Mouse (Mus musculus): ENCODE results near the gene Gpx4. TPM values are rescaled to one million over a fixed set of nuclear protein-coding genes. Genes with fewer than 3 reads are reported as not detected.
A peak's percentile ranks its signal among the peaks of the same experiment; 100 is the strongest.

Gene Gpx4
- polyA plus RNA-seq, 1 experiment = 3,621 TPM

DNA sequence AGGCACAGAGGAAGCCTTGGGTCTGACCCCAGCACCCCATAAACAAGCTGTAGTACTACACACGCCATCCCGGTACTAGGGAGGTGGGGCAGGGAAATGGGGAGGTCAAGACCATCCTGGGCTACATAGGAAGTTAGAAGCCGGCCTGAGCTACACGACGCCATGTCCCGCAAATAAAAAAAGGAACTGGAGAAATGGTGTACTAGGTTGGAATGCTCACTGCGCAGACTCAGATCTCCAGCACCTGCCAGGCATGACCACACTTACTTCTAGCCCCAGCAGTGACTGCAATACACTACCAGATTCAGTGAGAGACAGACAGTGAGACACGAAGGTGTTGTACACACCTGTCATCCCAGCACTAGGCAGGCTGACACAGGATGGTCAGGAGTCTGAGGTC lies 40.5 kb downstream of the Gpx4 start:
- peaks cover 37% of the 10 kb centered on the region for H3K4me1 ChIP-seq (ENCODE audit: control insufficient read depth, insufficient read depth, insufficient read length, low read length)
- no peak overlapping the region for H3K4me3 ChIP-seq (ENCODE audit: insufficient read depth, low read depth, low read length)
- H3K27ac ChIP-seq (replicated peaks; ENCODE audit: low read depth, low read length) = peak overlapping the region; percentile 24; the same call in 1 of the 2 replicates

DNA sequence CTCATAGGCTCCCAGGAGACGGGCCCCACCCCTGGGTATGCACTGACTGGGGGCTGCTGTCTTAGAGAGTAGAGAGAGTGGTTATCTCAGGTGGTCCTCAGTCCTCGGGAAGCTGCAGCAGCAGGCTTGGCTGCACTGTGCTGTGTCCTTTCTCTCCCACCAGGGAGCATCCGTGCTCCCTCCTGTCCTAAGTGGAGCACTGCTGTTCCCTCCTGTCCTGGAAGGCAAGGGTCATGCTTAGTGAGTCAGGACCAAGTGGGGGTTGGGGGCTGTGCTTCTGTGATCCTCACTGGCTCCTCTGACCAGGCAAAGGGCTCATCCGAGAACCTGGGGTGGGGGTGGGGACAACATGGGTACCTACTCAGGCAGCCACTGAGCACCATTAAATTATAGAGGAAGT lies 42.2 kb downstream of the Gpx4 start:
- H3K4me3 ChIP-seq (ENCODE audit: insufficient read depth, low read depth, low read length) = no peak overlapping the region
- peaks cover 50% of the 10 kb centered on the region for H3K4me1 ChIP-seq (ENCODE audit: control insufficient read depth, insufficient read depth, insufficient read length, low read length)
- no peak overlapping the region for H3K27ac ChIP-seq (replicated peaks; ENCODE audit: low read depth, low read length)

- Histone ChIP-seq H3K4me1 (ENCODE audit: control insufficient read depth, insufficient read depth, insufficient read length, low read length) (peaks cover 52% of the 10 kb centered on the region), H3K4me3 (ENCODE audit: insufficient read depth, low read depth, low read length) (no peak overlapping the region), H3K27ac (replicated peaks; ENCODE audit: low read depth, low read length) (peak overlapping the region; percentile 25; the same call in 1 of the 2 replicates)
Measured at GRCm38 (mm10) chr10:80091527-80091926, 44.6 kb downstream of the Gpx4 start.

DNA sequence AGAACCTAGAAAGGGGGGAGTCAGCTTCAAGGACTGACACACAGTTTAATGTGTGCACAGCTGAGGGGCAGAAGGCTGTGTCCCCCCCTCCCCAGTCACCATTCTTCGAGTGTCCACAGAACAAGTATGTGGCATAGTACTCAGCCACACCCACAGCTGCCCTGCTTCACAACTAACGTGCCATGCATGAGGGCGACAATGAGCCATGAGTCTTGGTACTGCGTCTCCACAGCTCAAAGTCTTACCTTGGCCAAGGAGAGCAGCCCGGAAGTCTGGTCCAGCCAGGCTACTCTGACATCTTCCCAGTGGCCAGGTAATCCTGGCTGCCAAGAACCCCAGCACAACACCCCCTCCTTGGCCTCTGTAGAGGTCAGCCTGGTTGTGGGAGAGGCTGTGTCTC lies 45.7 kb downstream of the Gpx4 start:
- Histone ChIP-seq H3K27ac (replicated peaks; ENCODE audit: low read depth, low read length) (peak overlapping the region; percentile 76), H3K4me1 (ENCODE audit: control insufficient read depth, insufficient read depth, insufficient read length, low read length) (peaks cover 51% of the 10 kb centered on the region), H3K4me3 (ENCODE audit: insufficient read depth, low read depth, low read length) (no peak overlapping the region)

DNA sequence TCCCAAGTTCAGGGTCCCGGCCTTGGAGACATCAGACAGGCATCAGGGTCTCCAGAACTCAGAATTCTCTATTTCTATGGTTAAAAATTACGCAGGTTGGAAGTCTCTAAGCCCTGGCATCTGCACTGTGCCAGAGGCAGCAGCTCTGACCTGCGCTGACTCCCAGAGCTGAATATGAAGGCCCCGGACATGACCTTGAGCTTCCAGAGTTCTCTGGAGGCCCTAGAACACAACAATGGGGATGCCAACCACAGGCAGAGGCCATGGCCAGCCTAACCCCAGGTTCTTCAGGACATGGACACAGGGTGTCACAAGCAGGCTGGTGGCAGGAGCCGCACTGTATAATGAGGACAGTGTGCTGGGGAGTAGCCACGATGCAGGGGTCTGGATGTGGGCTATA lies 47.1 kb downstream of the Gpx4 start:
- H3K4me3 ChIP-seq (ENCODE audit: insufficient read depth, low read depth, low read length) = 0 out of 2 replicates have a peak overlapping the region, but pooled peaks have one; percentile 4
- peak overlapping the region; percentile 76 for H3K27ac ChIP-seq (replicated peaks; ENCODE audit: low read depth, low read length)
- H3K4me1 ChIP-seq (ENCODE audit: control insufficient read depth, insufficient read depth, insufficient read length, low read length) = peaks cover 57% of the 10 kb centered on the region

- Histone ChIP-seq H3K4me1 (ENCODE audit: control insufficient read depth, insufficient read depth, insufficient read length, low read length) (peaks cover 61% of the 10 kb centered on the region), H3K4me3 (ENCODE audit: insufficient read depth, low read depth, low read length) (no peak overlapping the region), H3K27ac (replicated peaks; ENCODE audit: low read depth, low read length) (peak overlapping the region; percentile 72)
Measured at GRCm38 (mm10) chr10:80094684-80095083, 47.7 kb downstream of the Gpx4 start.

DNA sequence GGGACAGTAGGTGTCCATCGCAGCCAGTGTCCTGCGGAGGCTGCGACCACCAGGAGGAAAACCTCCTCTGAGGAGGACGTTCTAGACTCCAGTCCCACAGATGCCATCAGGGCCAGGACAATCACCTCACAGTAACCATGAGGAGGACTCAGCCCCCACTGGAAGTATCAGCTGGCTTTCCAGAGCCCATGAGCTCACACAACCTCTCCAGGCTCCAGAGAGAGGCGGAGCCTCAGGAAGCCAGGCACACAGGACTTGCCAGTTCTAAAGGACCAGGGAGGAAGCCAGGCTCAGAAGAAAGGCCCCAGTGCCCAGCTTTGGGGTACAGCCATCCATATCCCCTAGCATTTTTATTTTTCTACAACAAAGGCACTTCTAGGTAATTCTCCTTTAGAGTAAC lies 48.6 kb downstream of the Gpx4 start:
- Histone ChIP-seq H3K4me1 (ENCODE audit: control insufficient read depth, insufficient read depth, insufficient read length, low read length) (peaks cover 70% of the 10 kb centered on the region), H3K27ac (replicated peaks; ENCODE audit: low read depth, low read length) (peak overlapping the region; percentile 72), H3K4me3 (ENCODE audit: insufficient read depth, low read depth, low read length) (no peak overlapping the region)

GRCm38 (mm10) chr10:80097275-80097674 lies 50.3 kb downstream of the Gpx4 start:
- Histone ChIP-seq H3K4me3 (ENCODE audit: insufficient read depth, low read depth, low read length) (no peak overlapping the region), H3K27ac (replicated peaks; ENCODE audit: low read depth, low read length) (peak overlapping the region; percentile 3; the same call in 1 of the 2 replicates), H3K4me1 (ENCODE audit: control insufficient read depth, insufficient read depth, insufficient read length, low read length) (peaks cover 76% of the 10 kb centered on the region)

DNA sequence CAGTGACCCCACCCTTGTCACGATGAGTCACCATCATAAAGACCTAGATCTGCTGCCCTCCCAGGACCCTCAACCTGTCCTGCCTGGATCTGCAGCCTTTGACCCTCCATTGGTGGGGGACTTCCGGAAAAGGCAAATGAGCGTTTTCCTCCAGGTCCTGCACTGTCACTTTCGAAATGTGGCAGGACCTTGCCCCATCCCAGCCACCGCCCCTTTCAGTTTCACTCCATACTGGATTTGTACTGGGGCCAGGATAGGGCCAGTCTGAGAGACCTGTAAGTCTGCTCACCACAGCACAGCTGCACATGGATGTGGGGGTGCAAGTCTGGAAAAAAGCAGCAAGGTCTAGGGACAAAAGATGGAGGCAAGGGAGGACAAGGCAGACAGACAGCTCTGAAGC lies 51.7 kb downstream of the Gpx4 start:
- H3K27ac ChIP-seq (replicated peaks; ENCODE audit: low read depth, low read length) = peak overlapping the region; percentile 98
- H3K4me1 ChIP-seq (ENCODE audit: control insufficient read depth, insufficient read depth, insufficient read length, low read length) = peaks cover 69% of the 10 kb centered on the region
- H3K4me3 ChIP-seq (ENCODE audit: insufficient read depth, low read depth, low read length) = peak overlapping the region; percentile 9; the same call in 1 of the 2 replicates

DNA sequence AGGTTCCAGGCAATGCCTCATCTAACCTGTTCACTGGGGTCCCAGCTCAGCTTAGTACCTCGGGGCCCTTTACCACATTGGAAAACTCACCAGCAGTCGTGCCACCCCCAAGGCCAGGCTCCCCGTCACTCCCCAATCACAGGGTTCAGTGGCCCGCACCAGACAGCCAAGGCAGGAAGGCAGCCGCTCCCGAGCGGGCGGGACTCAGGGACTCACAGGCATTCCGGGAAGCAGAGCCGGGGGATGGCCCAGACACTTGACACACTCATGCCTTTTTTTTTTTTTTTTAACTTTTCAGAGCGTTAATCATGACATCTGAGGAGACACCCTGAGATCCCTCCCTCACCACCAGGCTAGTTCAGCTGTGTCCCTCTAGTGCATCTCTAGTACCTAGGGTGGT lies 54.0 kb downstream of the Gpx4 start:
- H3K4me3 ChIP-seq (ENCODE audit: insufficient read depth, low read depth, low read length) = peak overlapping the region; percentile 100
- peak overlapping the region; percentile 98 for H3K27ac ChIP-seq (replicated peaks; ENCODE audit: low read depth, low read length)
- H3K4me1 ChIP-seq (ENCODE audit: control insufficient read depth, insufficient read depth, insufficient read length, low read length) = peaks cover 61% of the 10 kb centered on the region

DNA sequence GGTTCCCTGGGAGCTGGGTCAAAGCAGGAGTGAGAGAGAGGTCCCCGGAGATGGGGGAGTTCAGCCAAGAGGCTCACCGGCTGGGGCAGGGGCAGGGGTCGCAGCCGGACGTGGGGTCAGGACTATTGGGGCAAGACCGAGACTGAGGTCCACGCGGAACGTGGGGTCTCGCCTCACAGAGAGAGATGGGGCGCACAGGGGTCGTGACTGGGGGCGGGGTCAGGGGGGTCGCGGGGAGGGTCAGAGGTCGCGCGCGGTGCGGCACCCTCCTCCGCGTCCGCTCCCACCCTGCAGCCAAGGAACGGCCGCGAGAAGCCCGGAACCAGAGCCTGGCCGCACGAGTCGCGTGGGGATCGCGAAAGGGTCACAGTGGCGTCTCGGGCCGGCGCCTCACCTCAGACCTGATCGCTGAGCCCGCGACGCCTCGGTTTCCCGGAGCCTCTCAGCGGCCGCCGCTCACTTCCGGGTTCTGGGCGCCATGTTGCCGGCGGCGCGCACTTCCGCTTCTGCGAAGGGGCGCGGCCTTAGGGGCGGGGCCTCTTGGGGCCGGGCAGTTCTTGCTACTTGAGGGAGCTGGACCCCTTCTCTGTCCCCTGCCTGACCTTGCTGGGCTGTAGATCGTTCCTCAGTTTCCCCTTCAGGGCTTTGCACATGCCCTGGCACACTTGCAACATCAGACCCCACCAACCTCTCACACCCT lies 55.4 kb downstream of the Gpx4 start:
- peak overlapping the region; percentile 98 for H3K27ac ChIP-seq (replicated peaks; ENCODE audit: low read depth, low read length)
- H3K4me3 ChIP-seq (ENCODE audit: insufficient read depth, low read depth, low read length) = peak overlapping the region; percentile 100
- peaks cover 49% of the 10 kb centered on the region for H3K4me1 ChIP-seq (ENCODE audit: control insufficient read depth, insufficient read depth, insufficient read length, low read length)

DNA sequence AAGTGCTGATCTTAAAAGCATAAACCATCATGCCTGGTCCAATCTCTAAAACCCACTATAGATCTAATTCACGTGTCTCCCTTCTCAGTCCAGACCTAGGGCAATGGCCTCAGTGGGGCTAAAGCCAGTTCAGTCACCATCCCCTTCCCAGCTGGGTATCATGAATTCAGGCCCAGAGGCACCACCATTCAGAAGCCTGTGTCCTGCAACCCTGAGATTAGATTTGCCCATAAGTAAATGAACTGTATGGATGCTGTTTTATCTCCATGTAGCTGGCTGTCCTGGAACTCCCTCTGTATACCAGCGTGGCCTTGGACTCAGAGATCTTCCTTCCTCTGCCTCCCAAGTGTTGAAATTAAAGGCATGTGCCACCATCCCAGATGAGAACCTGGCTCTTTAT lies 56.1 kb downstream of the Gpx4 start:
- Histone ChIP-seq H3K4me3 (ENCODE audit: insufficient read depth, low read depth, low read length) (no peak overlapping the region), H3K4me1 (ENCODE audit: control insufficient read depth, insufficient read depth, insufficient read length, low read length) (peaks cover 44% of the 10 kb centered on the region)

DNA sequence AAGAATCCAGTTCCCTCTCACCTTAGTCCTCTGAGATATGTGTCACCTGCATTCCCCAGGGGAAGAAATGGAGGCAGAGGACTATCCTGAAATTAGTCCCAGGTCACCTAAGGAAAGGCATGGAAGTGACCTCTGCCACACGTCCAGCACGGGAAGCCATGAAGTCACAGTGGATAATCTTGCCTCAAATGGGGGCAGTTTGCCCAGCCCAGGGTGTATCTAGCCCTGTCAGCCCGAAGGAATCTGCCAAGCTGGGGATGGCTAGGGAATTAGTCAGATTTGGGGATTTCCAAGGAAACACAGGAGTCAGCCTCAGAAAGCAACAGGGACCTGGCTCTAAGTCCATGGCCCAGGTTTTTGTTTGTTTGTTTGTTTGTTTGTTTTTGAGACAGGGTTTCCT lies 57.2 kb downstream of the Gpx4 start:
- H3K27ac ChIP-seq (replicated peaks; ENCODE audit: low read depth, low read length) = peak overlapping the region; percentile 78
- no peak overlapping the region for H3K4me3 ChIP-seq (ENCODE audit: insufficient read depth, low read depth, low read length)
- peaks cover 35% of the 10 kb centered on the region for H3K4me1 ChIP-seq (ENCODE audit: control insufficient read depth, insufficient read depth, insufficient read length, low read length)

More for the DNA sequence above, 56.1 kb downstream of the Gpx4 start:
- peak overlapping the region; percentile 91 for H3K27ac ChIP-seq (replicated peaks; ENCODE audit: low read depth, low read length)

DNA sequence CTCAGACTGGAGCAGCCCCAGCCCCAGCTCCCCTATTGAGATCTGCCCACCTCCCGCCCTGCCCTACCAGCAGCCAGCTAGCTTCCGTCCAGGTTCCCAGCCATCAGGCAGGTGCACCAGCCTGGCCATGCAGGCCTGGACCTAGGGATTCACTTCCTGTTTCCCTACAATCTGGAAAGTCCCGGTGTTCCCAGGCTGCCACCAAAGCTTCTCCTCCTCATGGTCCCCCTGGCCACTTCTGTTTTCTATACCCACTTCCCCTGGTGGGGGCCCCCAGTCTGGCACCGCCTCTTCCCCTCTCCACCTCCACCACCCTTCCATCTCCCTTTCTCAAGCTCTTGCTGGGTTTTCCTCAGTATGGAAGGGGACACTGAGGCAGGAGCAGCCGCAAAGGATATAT lies 58.5 kb downstream of the Gpx4 start, which contains the start of gene Sbno2:
Gene Sbno2 (minus strand): TSS at position 112 of the 400 bp plus-strand sequence.
- peaks cover 22% of the 10 kb centered on the region for H3K4me1 ChIP-seq (ENCODE audit: control insufficient read depth, insufficient read depth, insufficient read length, low read length)
- peak within 1 kb of the TSS; percentile 30 for H3K27ac ChIP-seq (replicated peaks; ENCODE audit: low read depth, low read length)
- no peak within 1 kb of the TSS for H3K4me3 ChIP-seq (ENCODE audit: insufficient read depth, low read depth, low read length)

DNA sequence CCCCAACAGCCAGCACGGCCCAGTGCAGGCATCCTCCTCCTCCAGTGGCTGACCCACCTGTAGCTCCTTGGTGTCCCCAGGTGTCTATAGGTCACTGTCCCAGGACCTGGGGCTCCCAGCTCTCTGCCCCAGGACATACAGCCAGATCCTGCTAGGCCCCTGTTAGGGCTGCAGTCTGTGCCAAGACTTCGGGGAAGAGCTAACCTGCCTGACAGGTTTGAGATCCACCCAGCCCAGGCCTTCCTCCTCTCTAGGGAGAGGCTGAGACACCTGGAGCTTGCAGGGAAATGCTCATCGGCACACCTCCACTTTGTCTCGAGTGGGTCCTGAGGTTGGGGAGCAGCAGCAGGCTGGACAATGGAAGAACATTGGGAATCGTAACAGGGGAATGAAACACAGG lies 59.0 kb downstream of the Gpx4 start:
- Histone ChIP-seq H3K27ac (replicated peaks; ENCODE audit: low read depth, low read length) (no peak overlapping the region), H3K4me3 (ENCODE audit: insufficient read depth, low read depth, low read length) (no peak overlapping the region), H3K4me1 (ENCODE audit: control insufficient read depth, insufficient read depth, insufficient read length, low read length) (peaks cover 18% of the 10 kb centered on the region)
